Mouse (Mus musculus) kidney, postnatal 0 days (tissue): ENCODE results near the gene Foxn1. TPM values are rescaled to one million over a fixed set of nuclear protein-coding genes. Genes with fewer than 3 reads are reported as not detected.

Experiments
- ATAC-seq: fragments of 200-750 bp; cut with Nextera tagmentation; replicated peaks from 2 replicates; pipeline ENCODE4 v1.8.0; 2017; ENCODE audit warnings: low read depth, moderate number of reproducible peaks, moderate TSS enrichment, moderate library complexity; ENCODE audit not compliant: low FRiP score
- DNase-seq: peaks from one replicate; pipeline ENCODE4 v3.0.0-alpha.2; 2016; ENCODE audit warnings: low spot score
- H3K27ac ChIP-seq: fragments of 300-500 bp; sonication (generic); 2 replicates; pipeline ENCODE4 v1.5.1; 2014; ENCODE audit warnings: mild to moderate bottlenecking
- H3K27me3 ChIP-seq: fragments of 300-500 bp; sonication (generic); 2 replicates; pipeline ENCODE4 v1.6.1; 2014; ENCODE audit warnings: low read length, mixed read lengths; ENCODE audit not compliant: insufficient read depth
- H3K36me3 ChIP-seq: fragments of 300-500 bp; sonication (generic); 2 replicates; pipeline ENCODE4 v1.6.1; 2014; ENCODE audit warnings: low read length, mixed read lengths; ENCODE audit not compliant: insufficient read depth
- H3K4me1 ChIP-seq: fragments of 300-500 bp; sonication (generic); replicated peaks from 2 replicates; pipeline ENCODE4 v1.6.1; 2014; ENCODE audit warnings: antibody characterized with exemption, low read length, mixed read lengths; ENCODE audit not compliant: insufficient read depth
- H3K4me2 ChIP-seq: fragments of 300-500 bp; sonication (generic); 2 replicates; pipeline ENCODE4 v1.6.1; 2014; ENCODE audit warnings: mild to moderate bottlenecking, low read length, moderate library complexity, mixed read lengths
- H3K4me3 ChIP-seq: fragments of 300-500 bp; sonication (generic); replicated peaks from 2 replicates; pipeline ENCODE4 v1.5.1; 2014; ENCODE audit warnings: low read depth, low read length
- H3K9ac ChIP-seq: fragments of 300-500 bp; sonication (generic); 2 replicates; pipeline ENCODE4 v1.6.1; 2014; ENCODE audit warnings: low read depth, low read length
- H3K9me3 ChIP-seq: fragments of 300-500 bp; sonication (generic); replicated peaks from 2 replicates; pipeline ENCODE4 v1.6.1; 2016; ENCODE audit warnings: low read length, inconsistent platforms, mixed read lengths
- CTCF ChIP-seq: IDR thresholded peaks from 2 replicates; pipeline ENCODE4 v1.5.1; 2016; ENCODE audit warnings: antibody characterized with exemption, low read depth, mild to moderate bottlenecking, moderate library complexity
- WGBS: fragments of 180-500 bp; shearing (Covaris S2); extraction: QIAGEN DNeasy Blood & Tissue Kit; methylation state at CpG from one replicate; pipeline ENCODE4 v1.1.7; 2014; 5-methylcytosine and 5-hydroxymethylcytosine counted together
- polyA plus RNA-seq: library from polyadenylated mRNA; unstranded; fragments of >200 nt; fragmentation: Nextera tagmentation; extraction: Ambion mirVana; gene quantifications from 2 replicates; pipeline ENCODE4 v1.2.1, GENCODE M21; 2015

Gene Foxn1
- polyA plus RNA-seq, 1 experiment from 2014 or later: not detected

DNA sequence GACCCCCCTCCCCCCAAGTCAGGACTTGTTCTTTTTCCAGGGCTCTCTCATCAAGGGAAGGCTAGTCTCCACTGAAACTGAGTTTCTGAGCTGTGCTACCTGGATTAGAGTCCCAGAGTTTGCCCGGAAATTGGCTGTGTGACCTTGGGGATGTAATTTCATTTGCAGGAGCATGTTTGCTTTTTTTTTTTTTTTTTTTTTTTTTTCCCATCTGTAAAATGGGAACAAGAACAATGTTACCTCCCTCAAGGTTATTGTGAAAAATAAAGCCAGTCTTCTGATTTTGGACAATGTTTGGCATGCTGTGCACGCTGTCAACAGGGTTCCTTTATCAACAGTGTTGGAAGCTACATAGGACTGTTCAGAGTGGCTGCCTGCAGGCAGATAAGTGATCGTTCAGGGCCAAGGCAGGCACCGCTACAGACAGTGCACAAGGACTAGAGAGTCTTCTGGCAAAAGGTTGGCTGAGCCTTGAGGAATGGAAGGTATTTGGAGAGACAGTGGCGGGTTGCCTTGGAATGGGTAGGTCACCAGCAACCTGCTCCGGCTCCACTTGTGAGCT lies 41.9 kb downstream of the Foxn1 start:
- H3K9me3 ChIP-seq: no peaks in the 10 kb centered on the region
- H3K4me1 ChIP-seq: peaks cover 11% of the 10 kb centered on the region; the same call in 1 of the 2 replicates
- peak overlapping the region; percentile 79 for H3K4me3 ChIP-seq
- 68% methylated on average over 6 of the region's 6 CpGs for WGBS
- peak overlapping the region; percentile 72 for H3K9ac ChIP-seq
- no peak for TF ChIP-seq CTCF
- no peaks in the 10 kb centered on the region for H3K27me3 ChIP-seq
- no peak for DNase-seq
- peak overlapping the region; percentile 80 for H3K4me2 ChIP-seq
- no peak for ATAC-seq
- 0 out of 2 replicates have a peak, but pooled peaks cover 3% of the 10 kb centered on the region for H3K36me3 ChIP-seq
- no peak overlapping the region for H3K27ac ChIP-seq

DNA sequence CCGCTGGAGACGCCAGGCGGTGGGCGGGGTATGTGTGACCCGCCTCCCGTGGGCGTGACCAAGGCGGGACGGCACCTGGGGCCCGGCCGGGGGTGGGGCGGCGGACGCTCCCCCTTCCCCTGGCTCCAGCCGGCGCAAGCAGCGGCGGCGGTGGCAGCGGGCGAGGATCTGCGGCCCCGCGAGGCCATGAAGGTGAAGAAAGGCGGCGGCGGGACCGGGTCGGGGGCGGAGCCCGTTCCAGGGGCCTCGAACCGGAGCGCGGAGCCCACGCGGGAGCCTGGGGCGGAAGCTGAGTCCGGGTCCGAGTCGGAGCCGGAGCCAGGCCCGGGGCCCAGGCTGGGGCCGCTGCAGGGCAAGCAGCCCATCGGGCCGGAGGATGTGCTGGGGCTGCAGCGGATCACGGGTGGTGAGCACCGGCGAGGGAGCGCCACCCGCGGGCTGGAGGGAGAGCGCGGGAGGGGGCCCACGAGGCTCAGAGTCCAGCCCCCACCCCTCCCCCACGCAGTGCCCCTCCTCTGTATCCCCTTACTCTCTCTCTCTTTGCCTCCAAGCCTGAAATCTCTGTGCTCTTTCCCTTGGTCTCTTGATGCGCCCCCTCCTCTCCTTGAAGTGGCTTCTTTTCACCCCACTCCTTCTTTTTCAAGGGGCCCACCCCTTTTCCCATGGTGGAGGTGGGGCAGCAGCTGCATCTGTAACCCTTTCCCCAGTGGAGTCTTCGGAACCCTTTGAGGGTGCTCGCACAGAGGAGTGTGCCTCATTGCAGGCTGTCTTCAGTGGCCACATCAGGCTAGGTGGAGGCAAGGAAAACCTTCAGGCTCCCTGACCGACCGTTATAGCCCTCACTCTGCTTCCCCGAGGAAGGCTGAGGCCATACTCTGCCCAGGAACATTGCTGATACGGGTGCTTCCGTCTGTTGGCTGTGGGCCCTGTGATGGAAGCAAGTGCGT lies 42.7 kb downstream of the Foxn1 start, which contains the start of gene Unc119:
Unc119 (plus strand) TSS at position 102 of the 947 bp plus-strand sequence.
- Histone ChIP-seq H3K4me3 (peak within 1 kb of the TSS; percentile 79), H3K27me3 (no peaks in the 10 kb centered on the region), H3K9ac (peak within 1 kb of the TSS; percentile 72), H3K27ac (peak within 1 kb of the TSS; percentile 65), H3K36me3 (0 out of 2 replicates have a peak, but pooled peaks cover 9% of the 10 kb centered on the region), H3K4me1 (peaks cover 11% of the 10 kb centered on the region; the same call in 1 of the 2 replicates), H3K9me3 (no peaks in the 10 kb centered on the region), H3K4me2 (peak within 1 kb of the TSS; percentile 80)
- ATAC-seq (peak; percentile 64), DNase-seq (peak; percentile 75)
- no peak for TF ChIP-seq CTCF
- WGBS: under 1% methylated on average over 45 of the region's 66 CpGs

DNA sequence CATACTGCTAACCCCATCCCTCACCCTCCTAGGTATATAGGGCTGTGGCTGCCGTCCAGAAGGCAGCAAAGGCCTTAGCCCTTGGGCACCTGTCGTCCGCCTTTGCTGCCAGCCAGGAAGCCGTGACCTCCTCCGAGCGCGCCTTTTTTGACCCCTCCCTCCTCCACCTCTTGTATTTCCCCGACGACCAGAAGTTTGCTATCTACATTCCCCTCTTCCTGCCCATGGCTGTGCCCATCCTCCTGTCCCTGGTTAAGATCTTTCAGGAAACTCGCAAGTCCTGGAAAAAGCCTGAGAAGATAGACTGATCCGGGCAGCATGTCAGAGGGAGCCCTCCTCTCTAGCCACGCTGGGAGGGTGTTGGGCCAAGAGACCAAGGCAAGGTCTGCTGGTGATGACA lies 44.7 kb downstream of the Foxn1 start:
- WGBS: 66% methylated on average over 12 of the region's 12 CpGs
- Histone ChIP-seq H3K9me3 (no peaks in the 10 kb centered on the region), H3K36me3 (peaks cover 13% of the 10 kb centered on the region; the same call in 1 of the 2 replicates), H3K4me2 (no peak overlapping the region), H3K9ac (no peak overlapping the region), H3K27ac (no peak overlapping the region), H3K4me1 (peaks cover 11% of the 10 kb centered on the region; the same call in 1 of the 2 replicates), H3K4me3 (no peak overlapping the region), H3K27me3 (no peaks in the 10 kb centered on the region)
- ATAC-seq (no peak), DNase-seq (no peak)
- no peak for TF ChIP-seq CTCF

DNA sequence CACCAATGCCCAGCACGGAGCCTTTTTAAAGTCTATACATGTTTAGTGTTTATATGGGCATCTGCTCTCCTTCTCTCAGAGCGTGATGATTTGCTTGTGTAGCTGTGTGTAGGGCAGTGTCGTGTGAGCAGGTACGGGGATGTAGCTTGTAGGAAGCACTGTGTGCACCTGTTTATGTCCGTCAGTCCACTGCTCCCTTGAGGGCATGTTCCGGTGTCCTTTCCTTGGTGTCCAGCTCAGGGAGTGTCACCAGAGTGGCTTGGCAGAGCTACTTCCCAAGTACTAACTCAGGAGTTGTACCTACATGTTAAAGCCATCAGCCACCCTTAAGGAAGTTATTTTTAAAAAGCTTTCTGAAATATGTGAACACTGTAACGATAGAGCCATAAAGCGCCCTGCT lies 49.3 kb downstream of the Foxn1 start:
- TF ChIP-seq CTCF: no peak
- Histone ChIP-seq H3K36me3 (peaks cover 22% of the 10 kb centered on the region; the same call in 1 of the 2 replicates), H3K27me3 (no peaks in the 10 kb centered on the region), H3K9me3 (no peaks in the 10 kb centered on the region), H3K4me3 (no peak overlapping the region), H3K4me1 (no peaks in the 10 kb centered on the region), H3K9ac (no peak overlapping the region), H3K4me2 (no peak overlapping the region), H3K27ac (no peak overlapping the region)
- DNase-seq: no peak
- 95% methylated on average over 8 of the region's 8 CpGs for WGBS
- no peak for ATAC-seq

DNA sequence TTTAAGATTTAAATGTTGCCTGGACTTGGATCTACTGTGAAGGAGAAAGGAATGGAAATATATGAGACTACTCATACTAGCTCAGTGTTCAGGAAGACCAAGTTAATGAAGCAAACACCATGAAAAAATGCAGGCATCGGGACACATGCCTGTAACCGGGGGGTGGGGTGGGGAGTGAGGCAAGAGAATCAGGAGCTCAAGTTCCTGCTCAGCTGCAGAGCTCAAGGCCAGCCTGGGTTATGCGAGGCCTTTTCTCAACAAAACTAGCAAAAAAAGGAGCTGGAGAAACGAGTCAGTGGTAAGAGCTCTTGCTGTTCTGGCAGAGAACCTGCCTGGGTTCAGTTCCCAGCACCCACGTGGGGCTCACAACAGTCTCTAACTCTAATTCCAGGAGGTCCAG lies 52.4 kb downstream of the Foxn1 start:
- DNase-seq: no peak
- Histone ChIP-seq H3K9ac (no peak overlapping the region), H3K4me3 (no peak overlapping the region), H3K4me2 (no peak overlapping the region), H3K36me3 (peaks cover 17% of the 10 kb centered on the region; the same call in 1 of the 2 replicates), H3K9me3 (no peaks in the 10 kb centered on the region), H3K4me1 (0 out of 2 replicates have a peak, but pooled peaks cover 3% of the 10 kb centered on the region), H3K27ac (no peak overlapping the region), H3K27me3 (no peaks in the 10 kb centered on the region)
- no peak for TF ChIP-seq CTCF
- WGBS: 77% methylated on average over 5 of the region's 5 CpGs
- no peak for ATAC-seq

DNA sequence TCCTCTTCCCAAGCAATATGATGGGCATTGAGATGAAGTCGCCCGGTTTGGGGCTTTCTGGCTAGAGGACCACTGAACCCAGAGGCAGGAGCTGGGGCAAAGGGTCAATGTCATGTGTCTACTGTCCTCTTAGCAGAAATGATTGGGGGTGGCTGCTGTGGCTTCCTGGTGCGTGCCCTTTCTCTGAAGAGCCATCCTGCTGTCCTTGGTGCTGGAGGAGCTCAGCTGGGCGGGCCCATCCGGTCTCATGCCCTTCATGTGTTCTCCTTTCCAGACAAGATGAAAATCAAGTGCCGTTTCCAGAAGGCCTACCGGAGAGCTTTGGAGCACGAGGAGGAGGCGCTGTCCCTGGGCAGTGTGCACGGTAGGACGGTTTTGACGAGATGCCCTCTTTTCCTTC lies 53.7 kb downstream of the Foxn1 start:
- Histone ChIP-seq H3K9me3 (no peaks in the 10 kb centered on the region), H3K4me1 (0 out of 2 replicates have a peak, but pooled peaks cover 3% of the 10 kb centered on the region), H3K4me2 (no peak overlapping the region), H3K9ac (no peak overlapping the region), H3K36me3 (peaks cover 14% of the 10 kb centered on the region; the same call in 1 of the 2 replicates), H3K27ac (no peak overlapping the region), H3K27me3 (no peaks in the 10 kb centered on the region), H3K4me3 (no peak overlapping the region)
- ATAC-seq (no peak), DNase-seq (no peak)
- no peak for TF ChIP-seq CTCF
- WGBS: 88% methylated on average over 12 of the region's 12 CpGs
